Mouse (Mus musculus) kidney, adult 10 weeks (tissue): ENCODE measurements around the gene Pcid2. TPM values are rescaled to one million over a fixed set of nuclear protein-coding genes. Genes with fewer than 3 reads are reported as not detected.

Experiments used
- polyA plus RNA-seq: library from polyadenylated mRNA; stranded (reverse); fragments of 350-450 nt; fragmentation: Illumina TruSeq; extraction: RNeasy Lipid Tissue Mini Kit (QIAGEN cat#74804); gene quantifications from one replicate; pipeline ENCODE4 v1.2.3, GENCODE M21; 2014; ENCODE audit warnings: low read depth, low replicate concordance

Pcid2 gene
- 5.5 TPM for polyA plus RNA-seq

GRCm38 (mm10) chr8:13105087-13105881 is at the start of gene Pcid2, which contains the start of gene Cul4a:
Gene Pcid2 (minus strand): TSS chr8:13105459.
Gene Cul4a (plus strand): TSS chr8:13105621.

DNA sequence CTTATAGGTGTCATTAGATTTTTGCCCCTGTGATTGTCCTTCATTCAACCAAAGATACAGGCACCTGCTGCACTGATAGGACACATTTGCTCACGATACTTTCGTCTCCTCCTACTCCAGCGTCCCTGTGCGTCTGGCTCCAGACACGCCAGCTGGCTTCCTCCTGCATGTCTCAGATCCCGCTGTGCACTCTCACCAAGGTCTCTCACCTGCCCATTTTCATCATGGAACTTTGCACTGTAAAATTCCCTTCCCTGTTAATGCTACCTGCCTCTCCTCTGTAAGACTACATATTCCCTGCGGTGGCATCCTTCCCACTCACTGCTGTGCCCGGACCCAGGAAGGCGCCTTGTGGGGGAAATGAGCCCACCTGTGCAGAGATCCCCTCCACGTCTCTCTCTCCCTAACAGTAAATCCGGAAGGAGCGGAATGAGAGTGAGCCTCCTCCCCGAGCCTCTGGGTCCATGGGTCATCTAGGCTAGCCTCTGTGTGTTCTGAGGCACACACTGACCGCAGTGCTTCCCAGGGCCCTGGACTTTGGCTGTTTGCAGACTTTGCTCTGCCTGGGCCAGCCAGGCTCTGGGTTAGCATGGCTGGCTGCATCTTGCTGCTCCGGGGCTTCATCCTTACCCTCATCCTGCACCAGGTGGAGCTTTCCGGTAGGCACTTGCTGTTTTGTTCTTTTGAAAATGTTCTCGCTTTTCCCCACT is 44.7 kb downstream of the Pcid2 start, which contains the start of gene Proz:
TSS of gene Proz (plus strand) at position 474 of the 710 bp plus-strand sequence.

GRCm38 (mm10) chr8:13037015-13037414 is 68.2 kb downstream of the Pcid2 start, which contains the start of gene F10:
Gene F10 (plus strand): TSS chr8:13037308.

Other genes with a start within 250 kb of the Pcid2 start
- 7.0 TPM for gene Mcf2l, start 231.7 kb downstream of the Pcid2 start, polyA plus RNA-seq
- gene F7, start 79.4 kb downstream of the Pcid2 start, polyA plus RNA-seq = not detected
- not detected for gene F10, start 68.2 kb downstream of the Pcid2 start, polyA plus RNA-seq
- gene Proz, start 44.5 kb downstream of the Pcid2 start, polyA plus RNA-seq = 1.9 TPM
- 78.7 TPM for gene Cul4a, start 162 bp upstream of the Pcid2 start, polyA plus RNA-seq
- 982 TPM for gene Lamp1, start 53.7 kb upstream of the Pcid2 start, polyA plus RNA-seq
- 31.4 TPM for gene Grtp1, start 95.2 kb upstream of the Pcid2 start, polyA plus RNA-seq
- not detected for gene Adprhl1, start 148.7 kb upstream of the Pcid2 start, polyA plus RNA-seq
- gene Dcun1d2, start 182.7 kb upstream of the Pcid2 start, polyA plus RNA-seq = 12.2 TPM
- gene Tmco3, start 182.7 kb upstream of the Pcid2 start, polyA plus RNA-seq = 37.4 TPM
- gene Tfdp1, start 233.3 kb upstream of the Pcid2 start, polyA plus RNA-seq = 17.3 TPM